Mouse (Mus musculus) frontal cortex, postnatal 14 days (tissue): ENCODE results near the gene Nell2.

Experiments used
- DNase-seq, 2 experiments: peaks; one replicate each; pipeline ENCODE4 v3.0.0; 2022; ENCODE audit warnings: low spot score in 2 of 2

Nell2 gene

GRCm38 (mm10) chr15:95334323-95335296 lies 193.7 kb downstream of the Nell2 start:
- no peak for DNase-seq

GRCm38 (mm10) chr15:95333229-95333628 lies 195.1 kb downstream of the Nell2 start:
- no peak for DNase-seq

GRCm38 (mm10) chr15:95330926-95331325 lies 197.4 kb downstream of the Nell2 start:
- no peak for DNase-seq

- no peak for DNase-seq
These were observed 205.6 kb downstream of the Nell2 start for GRCm38 (mm10) chr15:95322744-95323143.

DNA sequence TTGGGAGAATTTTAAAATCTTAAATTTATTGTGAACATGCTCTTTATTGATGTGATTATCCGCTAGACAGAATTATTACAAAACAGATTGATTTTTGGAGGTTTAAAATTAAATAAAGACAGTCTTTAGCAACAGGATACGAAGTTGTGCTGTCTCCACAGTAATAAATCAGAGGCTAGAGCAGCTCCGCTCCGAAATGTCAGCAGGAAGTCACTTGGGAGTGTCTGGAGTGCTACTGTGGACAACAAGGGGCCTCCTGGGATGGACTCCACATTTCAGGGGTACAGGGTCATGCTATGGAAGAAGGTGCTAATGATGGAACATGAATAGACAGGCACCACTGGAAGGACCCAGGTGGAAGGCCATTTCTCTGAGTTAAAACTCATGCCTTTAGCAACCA lies 211.7 kb downstream of the Nell2 start:
- no peak for DNase-seq

DNA sequence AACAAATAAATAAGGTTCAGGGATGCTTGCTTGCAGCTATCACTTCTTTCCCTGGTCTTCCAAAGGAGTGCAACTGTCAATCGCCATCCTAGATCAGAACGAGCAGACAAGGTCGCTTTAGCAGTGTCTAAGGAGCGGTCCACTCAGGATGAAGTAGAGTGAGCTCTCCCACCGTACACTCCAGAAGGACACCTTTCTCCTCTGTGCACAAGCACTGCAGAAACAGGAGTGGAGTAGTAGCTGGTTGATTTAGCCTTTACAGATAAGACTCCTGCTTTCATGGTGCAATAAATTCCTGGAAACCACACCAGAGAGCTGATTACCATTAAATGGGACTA lies 213.6 kb downstream of the Nell2 start:
- no peak for DNase-seq

- DNase-seq = no peak
These were observed 214.1 kb downstream of the Nell2 start for GRCm38 (mm10) chr15:95314121-95314807.

DNA sequence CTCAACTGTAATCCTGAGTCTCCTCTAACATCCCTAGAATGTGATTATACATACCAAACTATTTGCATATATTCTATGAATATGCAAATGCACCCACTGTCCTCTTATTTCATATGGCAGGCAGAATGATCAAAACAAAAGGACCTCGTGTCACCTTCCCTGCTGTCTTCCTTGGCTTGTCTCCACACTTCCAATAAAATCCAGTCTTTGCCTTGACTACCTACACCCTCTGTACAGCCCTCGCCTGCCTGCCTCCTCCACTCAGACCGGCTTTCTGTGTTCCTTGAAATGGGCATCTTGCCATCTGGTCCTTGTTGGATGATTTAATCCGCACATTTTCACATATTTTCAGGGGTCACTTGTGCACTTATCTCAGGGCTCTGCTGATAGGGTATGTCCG lies 215.1 kb downstream of the Nell2 start:
- no peak for DNase-seq

DNA sequence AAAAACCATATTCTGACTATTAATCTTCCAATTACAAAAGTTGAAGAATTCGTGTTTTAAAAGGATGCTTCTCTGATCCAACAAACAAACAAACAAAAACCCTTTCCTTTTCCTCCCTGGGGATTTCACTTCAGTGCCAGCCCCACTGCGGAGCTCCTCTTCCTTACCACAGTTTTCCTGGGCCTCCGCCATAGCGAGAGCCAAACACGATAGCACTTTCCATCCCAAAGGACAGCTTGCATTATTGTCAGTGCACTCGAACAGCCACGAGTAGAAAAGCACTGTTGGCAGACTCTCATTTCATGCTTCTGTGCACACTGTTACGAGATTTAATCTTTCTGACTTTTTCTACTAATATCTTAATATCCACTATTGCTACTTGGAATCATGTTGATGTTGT lies 224.3 kb downstream of the Nell2 start:
- no peak for DNase-seq

DNA sequence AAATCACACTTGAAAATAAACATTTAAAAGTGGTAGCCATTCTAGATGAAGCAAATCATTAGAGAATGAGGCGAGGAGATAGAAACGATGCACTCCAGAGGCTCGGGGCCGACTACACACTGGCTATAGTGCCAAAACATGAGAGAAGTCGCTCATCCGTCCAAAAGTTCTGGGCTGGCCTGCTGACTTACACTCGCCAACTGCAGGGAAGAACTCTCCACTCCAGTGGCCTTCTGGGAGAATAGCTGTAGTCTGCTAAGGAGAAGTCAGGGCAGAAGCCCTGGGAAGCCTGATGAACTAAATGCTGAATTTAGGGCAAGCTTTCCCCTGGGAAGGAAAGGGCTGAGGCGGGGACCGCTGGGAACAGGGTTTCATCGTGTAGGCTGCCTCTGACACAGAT lies 231.8 kb downstream of the Nell2 start:
- DNase-seq = no peak

DNA sequence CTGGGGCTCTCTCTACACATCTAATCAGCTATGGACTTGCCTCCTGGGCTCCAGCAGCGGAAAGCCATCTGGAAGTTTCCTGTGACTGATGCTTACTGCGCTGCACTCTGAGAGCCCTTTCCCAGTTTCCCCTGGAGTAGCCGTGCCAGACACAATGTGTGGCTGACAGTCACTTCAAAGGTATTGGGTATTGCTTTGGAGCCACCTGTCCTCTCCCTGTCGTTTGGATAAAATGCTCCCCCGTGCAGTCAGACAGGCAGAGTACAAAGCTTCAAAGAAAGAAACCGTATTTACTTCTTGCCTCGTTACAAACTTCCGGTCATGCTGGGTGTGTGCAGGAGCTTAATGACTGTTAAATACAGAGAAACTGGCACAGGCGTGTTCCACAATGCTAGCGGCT lies 239.3 kb downstream of the Nell2 start:
- no peak for DNase-seq

GRCm38 (mm10) chr15:95285199-95285598 lies 243.2 kb downstream of the Nell2 start:
- DNase-seq = no peak

GRCm38 (mm10) chr15:95280986-95281385 lies 247.4 kb downstream of the Nell2 start:
- DNase-seq = no peak

GRCm38 (mm10) chr15:95278001-95278400 lies 250.4 kb downstream of the Nell2 start:
- DNase-seq = no peak

- DNase-seq = no peak
These were observed 251.8 kb downstream of the Nell2 start for GRCm38 (mm10) chr15:95276556-95276955.

DNA sequence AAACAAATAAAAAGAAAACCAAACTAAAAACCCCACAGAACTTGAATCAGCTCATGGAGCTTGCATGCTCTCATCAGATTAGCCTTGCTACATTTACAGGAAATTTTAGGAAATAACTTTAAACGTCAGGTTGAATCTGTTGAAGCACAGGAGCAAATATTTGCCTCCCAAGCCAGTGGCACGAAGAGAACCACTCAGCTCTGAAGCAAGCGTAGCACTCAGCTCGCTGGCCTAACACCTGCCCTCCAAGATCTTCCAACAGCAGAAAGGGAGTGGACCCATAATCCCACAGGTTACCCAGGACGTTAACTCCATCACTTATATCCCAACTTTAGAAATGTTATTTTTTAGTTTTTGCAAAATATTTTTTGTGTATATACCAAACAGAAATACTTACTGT lies 252.8 kb downstream of the Nell2 start:
- no peak for DNase-seq

DNA sequence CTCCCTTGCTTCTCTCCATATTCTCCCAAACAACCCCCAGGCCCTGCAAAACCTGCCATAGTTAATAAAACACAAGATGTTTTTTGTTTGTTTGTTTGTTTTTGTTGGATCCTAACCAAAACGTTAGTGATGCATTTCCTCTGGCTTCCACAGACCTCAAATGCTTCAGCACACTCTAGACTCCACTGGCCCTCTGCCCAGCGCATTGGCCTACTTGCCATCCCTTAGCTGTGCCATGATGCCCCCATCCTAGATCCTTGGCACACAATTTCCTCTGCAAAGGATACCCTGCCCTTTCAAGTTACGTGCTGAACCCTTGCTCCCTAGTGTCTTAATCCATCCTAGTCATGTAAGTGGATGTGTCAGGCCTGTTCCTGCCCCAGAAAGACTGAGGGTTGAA lies 255.1 kb downstream of the Nell2 start:
- DNase-seq = no peak

DNA sequence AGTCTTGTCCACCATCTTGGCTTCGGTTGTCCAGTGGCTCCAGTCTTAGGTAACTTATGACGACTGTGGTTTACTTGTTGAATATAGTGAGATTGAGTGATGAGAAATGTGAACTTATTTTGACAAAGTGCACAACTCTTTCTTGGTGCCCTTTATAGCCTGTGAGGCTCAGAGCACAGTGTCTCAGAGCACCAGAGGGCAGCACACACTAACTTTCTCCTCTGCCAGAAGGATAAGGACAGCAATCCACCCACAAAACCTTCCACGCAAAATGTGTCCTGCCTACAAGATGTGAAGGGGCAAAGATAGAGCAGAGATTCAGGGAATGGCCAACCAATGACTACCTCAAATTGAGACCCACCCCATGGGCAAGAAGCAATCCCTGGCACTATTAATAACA lies 256.2 kb downstream of the Nell2 start:
- DNase-seq = no peak

DNA sequence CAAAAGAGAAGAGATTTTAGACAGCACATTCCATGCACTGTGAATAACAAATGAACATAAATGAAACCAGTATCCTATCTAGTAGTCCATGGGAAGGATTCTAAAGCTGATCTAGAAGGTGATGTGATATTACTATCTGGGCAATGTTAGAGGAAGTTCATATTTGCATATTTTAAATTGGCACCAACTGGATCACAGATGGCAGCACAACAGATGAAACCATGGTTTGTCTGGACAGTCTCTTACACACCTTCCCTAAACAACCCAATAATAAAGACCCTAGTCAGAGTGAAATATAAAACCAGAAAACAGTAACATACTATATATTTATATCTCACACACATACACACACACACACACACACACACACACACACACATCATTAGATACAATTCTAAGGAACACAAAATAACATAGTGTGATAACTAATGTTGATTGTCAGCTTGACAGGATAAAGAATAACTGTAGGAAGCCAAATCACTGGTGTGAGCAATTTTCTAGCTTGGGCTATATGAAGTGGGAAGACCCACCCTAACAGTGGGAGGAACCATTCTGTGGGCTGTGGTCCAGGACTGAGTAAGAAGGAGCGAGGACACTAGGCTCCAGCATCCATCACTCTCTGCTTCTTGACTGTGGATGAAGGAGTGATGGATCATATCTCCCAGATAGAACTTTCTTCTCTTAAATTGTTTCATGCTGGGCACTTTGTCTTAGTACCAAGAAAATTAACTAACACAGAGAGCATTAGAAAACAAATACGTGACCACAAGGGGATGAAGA lies 268.5 kb downstream of the Nell2 start:
- no peak for DNase-seq

DNA sequence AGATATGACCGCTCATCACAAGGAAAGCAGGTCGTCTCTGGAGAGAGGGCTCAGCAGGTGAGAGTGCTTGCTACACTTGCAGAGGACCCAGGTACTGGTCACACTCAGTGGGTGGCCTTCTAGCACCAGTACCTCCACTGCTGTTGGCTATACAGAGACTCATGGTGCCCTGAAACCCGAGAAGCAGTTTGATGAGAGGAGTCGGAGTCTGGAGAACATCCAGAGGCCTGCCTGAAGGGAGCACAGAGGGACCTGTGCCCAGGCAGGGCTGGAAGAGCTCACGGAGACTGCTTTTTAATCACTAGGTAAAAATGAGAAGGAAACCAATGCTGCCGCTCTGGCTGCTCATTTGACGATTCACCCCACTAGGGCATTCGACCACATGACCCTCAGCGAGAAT lies 271.2 kb downstream of the Nell2 start:
- DNase-seq = no peak

DNA sequence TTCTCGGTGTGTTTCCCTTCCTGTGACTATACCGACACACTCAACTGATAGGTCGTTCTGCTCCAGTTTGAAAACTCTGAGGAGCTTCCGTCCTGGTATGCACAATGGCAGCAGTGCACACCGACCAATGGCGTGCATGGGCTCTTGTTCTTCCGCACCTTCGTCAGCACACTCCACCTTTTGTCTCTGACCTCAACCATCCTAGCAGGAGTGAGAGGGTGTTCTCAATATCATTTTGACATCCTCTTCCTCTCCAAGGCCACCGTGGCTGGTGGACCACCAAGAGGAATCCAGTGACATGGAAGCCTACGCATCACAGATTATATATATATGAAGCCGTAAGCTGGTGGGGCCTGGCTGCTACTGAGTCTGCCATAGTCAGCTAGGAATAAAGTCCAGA lies 282.8 kb downstream of the Nell2 start:
- no peak for DNase-seq

DNA sequence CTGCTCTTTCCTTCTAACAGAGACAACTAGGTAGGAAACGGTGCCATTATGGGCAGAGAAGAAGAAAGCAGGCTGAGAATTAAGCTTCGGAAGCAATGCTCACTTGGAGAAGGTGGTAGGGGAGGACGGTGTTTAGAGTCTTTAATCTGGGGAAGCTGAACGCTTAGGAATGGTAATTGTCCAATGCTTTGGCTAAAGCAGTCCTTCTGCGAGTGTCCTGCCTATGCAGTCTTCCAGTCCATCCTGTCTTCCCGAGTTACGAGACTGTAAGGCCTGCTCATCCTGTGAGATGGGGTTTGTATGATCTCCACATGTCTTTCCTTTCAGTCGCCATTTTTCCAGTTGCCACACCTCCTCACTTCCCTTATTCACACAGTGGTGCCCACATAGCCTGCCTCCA lies 284.5 kb downstream of the Nell2 start:
- DNase-seq = no peak
